Mouse (Mus musculus): ENCODE results near the gene Ctsll3. TPM values are rescaled to one million over a fixed set of nuclear protein-coding genes. Genes with fewer than 3 reads are reported as not detected.

The Ctsll3 gene
- polyA plus RNA-seq (2015; fragmentation: Nextera tagmentation; extraction: Ambion mirVana): not detected in 2 replicates

DNA sequence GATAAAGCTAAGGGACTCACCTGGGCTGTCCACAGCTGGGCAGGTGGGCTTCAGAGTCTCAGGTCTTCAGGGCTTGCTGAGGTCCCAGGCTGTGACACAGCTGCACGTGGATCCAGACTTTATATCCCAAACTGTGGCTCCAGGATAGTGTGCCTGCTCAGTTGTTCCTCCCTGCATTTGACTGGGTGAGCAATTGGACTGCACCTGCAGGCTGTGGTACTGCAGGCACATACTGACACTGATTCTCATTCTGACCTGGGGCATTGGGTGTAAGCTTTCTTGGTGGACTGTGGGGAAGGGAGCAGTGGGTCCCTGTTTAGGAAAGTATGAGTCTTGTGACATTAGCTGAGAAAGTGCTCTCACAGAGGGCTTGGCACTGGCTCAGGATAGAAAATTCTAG, at the start of gene Ctsll3:
TSS of gene Ctsll3 (minus strand) at position 101 of the 400 bp plus-strand sequence.
- no peaks in the 10 kb centered on the region for H3K36me3 ChIP-seq (ENCODE audit: control insufficient read depth, insufficient read depth)
- ATAC-seq: no peak

GRCm38 (mm10) chr13:60848241-60849120, 45.8 kb upstream of the Ctsll3 start:
- Histone ChIP-seq H3K4me3 (replicated peaks; ENCODE audit: low read length) (no peak overlapping the region), H3K9ac (replicated peaks; ENCODE audit: low read depth, low read length) (no peak overlapping the region), H3K36me3 (ENCODE audit: control insufficient read depth, insufficient read depth) (no peaks in the 10 kb centered on the region), H3K27me3 (replicated peaks; ENCODE audit: control insufficient read depth, insufficient read depth, low read length) (no peaks in the 10 kb centered on the region), H3K27ac (ENCODE audit: low read length) (no peak overlapping the region), H3K9me3 (ENCODE audit: control insufficient read depth, low read length) (no peaks in the 10 kb centered on the region), H3K4me1 (replicated peaks; ENCODE audit: control insufficient read depth, insufficient read depth, low read length) (no peaks in the 10 kb centered on the region), H3K4me2 (ENCODE audit: low read length) (no peak overlapping the region)
- ATAC-seq: no peak
- 84% methylated on average over 4 of the region's 4 CpGs for WGBS

More for the DNA sequence above, at the start of gene Ctsll3:
- Histone ChIP-seq H3K4me1 (replicated peaks; ENCODE audit: control insufficient read depth, insufficient read depth, low read length) (no peaks in the 10 kb centered on the region), H3K9me3 (ENCODE audit: control insufficient read depth, low read length) (no peaks in the 10 kb centered on the region), H3K27ac (ENCODE audit: low read length) (no peak within 1 kb of the TSS), H3K27me3 (replicated peaks; ENCODE audit: control insufficient read depth, insufficient read depth, low read length) (no peaks in the 10 kb centered on the region), H3K4me3 (replicated peaks; ENCODE audit: low read length) (no peak within 1 kb of the TSS), H3K9ac (replicated peaks; ENCODE audit: low read depth, low read length) (no peak within 1 kb of the TSS), H3K4me2 (ENCODE audit: low read length) (no peak within 1 kb of the TSS)
- WGBS: 63% methylated on average over 1 of the region's 1 CpGs

DNA sequence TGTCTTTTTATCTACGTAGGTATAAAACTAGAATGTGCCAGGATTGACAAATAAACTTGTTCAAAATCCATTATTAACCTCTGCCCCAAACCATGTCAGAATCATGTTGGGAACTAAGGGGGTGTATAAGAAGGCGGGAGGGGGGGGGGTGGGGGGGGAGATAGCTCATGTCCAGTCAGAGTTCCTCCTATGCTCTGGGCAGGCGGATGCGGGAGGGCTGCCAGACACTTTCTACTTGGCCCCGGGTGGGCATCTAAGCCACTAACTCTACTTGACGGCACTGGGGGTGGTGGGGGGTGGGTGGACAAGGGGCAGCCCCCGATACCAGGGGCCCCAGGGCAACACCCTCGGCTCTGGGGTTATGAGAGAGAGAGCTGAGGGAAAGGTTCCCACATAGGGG, 40.5 kb upstream of the Ctsll3 start:
- no peak overlapping the region for H3K27ac ChIP-seq (ENCODE audit: low read length)
- WGBS: 84% methylated on average over 8 of the region's 8 CpGs
- H3K36me3 ChIP-seq (ENCODE audit: control insufficient read depth, insufficient read depth): no peaks in the 10 kb centered on the region
- no peaks in the 10 kb centered on the region for H3K4me1 ChIP-seq (replicated peaks; ENCODE audit: control insufficient read depth, insufficient read depth, low read length)
- H3K27me3 ChIP-seq (replicated peaks; ENCODE audit: control insufficient read depth, insufficient read depth, low read length): no peaks in the 10 kb centered on the region
- ATAC-seq: no peak
- no peak overlapping the region for H3K4me3 ChIP-seq (replicated peaks; ENCODE audit: low read length)
- H3K4me2 ChIP-seq (ENCODE audit: low read length): no peak overlapping the region
- H3K9ac ChIP-seq (replicated peaks; ENCODE audit: low read depth, low read length): no peak overlapping the region
- H3K9me3 ChIP-seq (ENCODE audit: control insufficient read depth, low read length): no peaks in the 10 kb centered on the region

GRCm38 (mm10) chr13:60842703-60843102, 40.1 kb upstream of the Ctsll3 start:
- Histone ChIP-seq H3K4me1 (replicated peaks; ENCODE audit: control insufficient read depth, insufficient read depth, low read length) (no peaks in the 10 kb centered on the region), H3K27me3 (replicated peaks; ENCODE audit: control insufficient read depth, insufficient read depth, low read length) (no peaks in the 10 kb centered on the region), H3K9ac (replicated peaks; ENCODE audit: low read depth, low read length) (no peak overlapping the region), H3K36me3 (ENCODE audit: control insufficient read depth, insufficient read depth) (no peaks in the 10 kb centered on the region), H3K27ac (ENCODE audit: low read length) (no peak overlapping the region), H3K4me2 (ENCODE audit: low read length) (no peak overlapping the region), H3K4me3 (replicated peaks; ENCODE audit: low read length) (no peak overlapping the region), H3K9me3 (ENCODE audit: control insufficient read depth, low read length) (no peaks in the 10 kb centered on the region)
- 82% methylated on average over 6 of the region's 6 CpGs for WGBS
- ATAC-seq: no peak

DNA sequence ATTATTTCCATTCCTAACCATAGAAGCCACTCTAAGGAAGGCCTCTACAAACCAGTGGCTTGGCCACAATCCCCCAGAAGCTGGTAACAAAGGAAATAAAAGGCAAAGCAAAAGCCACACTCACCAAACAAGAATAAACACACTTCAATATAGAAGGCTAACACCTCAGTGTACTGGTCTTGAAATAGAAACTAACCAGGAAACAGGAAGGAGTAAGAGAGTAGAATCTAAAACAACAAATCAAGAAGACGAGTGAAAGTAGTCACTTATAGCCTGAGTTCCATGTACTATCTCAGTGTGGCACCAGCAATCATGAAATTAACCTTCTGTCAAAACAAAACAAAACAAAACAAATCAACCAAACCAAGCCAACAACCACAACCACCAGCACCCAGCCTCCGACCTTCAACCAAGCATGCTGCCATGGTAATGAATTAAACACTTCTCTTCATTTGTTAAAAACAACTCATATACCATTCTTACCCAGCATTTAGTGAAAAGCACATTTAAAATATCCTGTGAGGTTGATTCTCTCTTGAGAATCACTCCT, 36.8 kb upstream of the Ctsll3 start:
- no peaks in the 10 kb centered on the region for H3K27me3 ChIP-seq (replicated peaks; ENCODE audit: control insufficient read depth, insufficient read depth, low read length)
- no peaks in the 10 kb centered on the region for H3K36me3 ChIP-seq (ENCODE audit: control insufficient read depth, insufficient read depth)
- H3K4me1 ChIP-seq (replicated peaks; ENCODE audit: control insufficient read depth, insufficient read depth, low read length): no peaks in the 10 kb centered on the region
- 74% methylated on average over 2 of the region's 2 CpGs for WGBS
- H3K4me2 ChIP-seq (ENCODE audit: low read length): no peak overlapping the region
- no peaks in the 10 kb centered on the region for H3K9me3 ChIP-seq (ENCODE audit: control insufficient read depth, low read length)
- no peak for ATAC-seq
- no peak overlapping the region for H3K4me3 ChIP-seq (replicated peaks; ENCODE audit: low read length)
- H3K27ac ChIP-seq (ENCODE audit: low read length): no peak overlapping the region
- no peak overlapping the region for H3K9ac ChIP-seq (replicated peaks; ENCODE audit: low read depth, low read length)

DNA sequence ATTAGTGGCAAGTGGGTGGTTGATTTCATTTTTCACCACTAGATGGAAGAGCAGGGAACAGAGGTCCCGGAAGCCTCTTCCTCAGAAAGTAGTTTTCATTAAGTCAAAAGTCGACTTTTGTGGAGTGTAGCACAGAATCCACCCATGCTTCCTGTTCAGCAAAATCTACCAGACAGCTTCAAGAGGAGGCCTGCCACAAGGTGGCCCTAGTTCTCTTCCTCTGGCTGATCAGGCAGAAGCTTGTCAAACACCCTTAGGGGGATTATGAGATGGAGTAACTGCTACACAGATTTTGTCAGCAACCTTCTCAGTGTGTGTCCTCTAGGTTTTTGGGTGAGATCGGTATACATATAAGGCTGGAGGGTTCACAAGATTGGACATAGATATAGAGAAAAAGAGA, 23.4 kb upstream of the Ctsll3 start:
- Histone ChIP-seq H3K9ac (replicated peaks; ENCODE audit: low read depth, low read length) (no peak overlapping the region), H3K4me3 (replicated peaks; ENCODE audit: low read length) (no peak overlapping the region), H3K36me3 (ENCODE audit: control insufficient read depth, insufficient read depth) (no peaks in the 10 kb centered on the region), H3K4me2 (ENCODE audit: low read length) (no peak overlapping the region), H3K27me3 (replicated peaks; ENCODE audit: control insufficient read depth, insufficient read depth, low read length) (no peaks in the 10 kb centered on the region), H3K4me1 (replicated peaks; ENCODE audit: control insufficient read depth, insufficient read depth, low read length) (no peaks in the 10 kb centered on the region), H3K27ac (ENCODE audit: low read length) (no peak overlapping the region), H3K9me3 (ENCODE audit: control insufficient read depth, low read length) (no peaks in the 10 kb centered on the region)
- 66% methylated on average over 3 of the region's 3 CpGs for WGBS
- ATAC-seq: no peak

- Histone ChIP-seq H3K36me3 (ENCODE audit: control insufficient read depth, insufficient read depth) (no peaks in the 10 kb centered on the region), H3K4me2 (ENCODE audit: low read length) (no peak overlapping the region), H3K4me3 (replicated peaks; ENCODE audit: low read length) (no peak overlapping the region), H3K27ac (ENCODE audit: low read length) (no peak overlapping the region), H3K9me3 (ENCODE audit: control insufficient read depth, low read length) (no peaks in the 10 kb centered on the region), H3K4me1 (replicated peaks; ENCODE audit: control insufficient read depth, insufficient read depth, low read length) (no peaks in the 10 kb centered on the region), H3K27me3 (replicated peaks; ENCODE audit: control insufficient read depth, insufficient read depth, low read length) (no peaks in the 10 kb centered on the region), H3K9ac (replicated peaks; ENCODE audit: low read depth, low read length) (no peak overlapping the region)
- WGBS: 67% methylated on average over 3 of the region's 3 CpGs
- no peak for ATAC-seq
Observed at GRCm38 (mm10) chr13:60820486-60821175, 18.0 kb upstream of the Ctsll3 start.

DNA sequence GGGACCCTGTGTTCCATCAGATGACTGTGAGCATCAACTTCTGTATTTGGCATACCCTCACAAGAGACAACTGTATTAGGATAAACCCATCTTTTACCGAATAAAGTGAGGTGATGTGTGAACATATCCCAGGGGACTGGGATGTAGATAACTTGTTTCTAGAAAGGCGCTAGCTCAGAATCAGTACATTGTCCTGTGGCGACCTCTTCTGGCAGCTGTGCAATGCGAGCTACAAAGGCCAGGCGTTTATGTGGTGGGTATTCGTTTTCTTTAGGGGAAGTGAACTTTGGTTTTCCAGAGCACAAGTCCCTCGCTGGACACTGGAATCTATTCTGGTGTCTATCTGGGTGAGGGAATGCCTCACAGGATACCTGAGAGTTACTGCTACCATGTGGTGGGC, 16.8 kb upstream of the Ctsll3 start:
- no peaks in the 10 kb centered on the region for H3K36me3 ChIP-seq (ENCODE audit: control insufficient read depth, insufficient read depth)
- WGBS: 15% methylated on average over 7 of the region's 7 CpGs
- H3K9me3 ChIP-seq (ENCODE audit: control insufficient read depth, low read length): no peaks in the 10 kb centered on the region
- H3K27ac ChIP-seq (ENCODE audit: low read length): no peak overlapping the region
- H3K4me2 ChIP-seq (ENCODE audit: low read length): no peak overlapping the region
- no peaks in the 10 kb centered on the region for H3K4me1 ChIP-seq (replicated peaks; ENCODE audit: control insufficient read depth, insufficient read depth, low read length)
- no peak overlapping the region for H3K4me3 ChIP-seq (replicated peaks; ENCODE audit: low read length)
- no peak for ATAC-seq
- no peak overlapping the region for H3K9ac ChIP-seq (replicated peaks; ENCODE audit: low read depth, low read length)
- no peaks in the 10 kb centered on the region for H3K27me3 ChIP-seq (replicated peaks; ENCODE audit: control insufficient read depth, insufficient read depth, low read length)

GRCm38 (mm10) chr13:60813722-60814121, 11.1 kb upstream of the Ctsll3 start:
- Histone ChIP-seq H3K9me3 (ENCODE audit: control insufficient read depth, low read length) (no peaks in the 10 kb centered on the region), H3K4me1 (replicated peaks; ENCODE audit: control insufficient read depth, insufficient read depth, low read length) (no peaks in the 10 kb centered on the region), H3K27me3 (replicated peaks; ENCODE audit: control insufficient read depth, insufficient read depth, low read length) (no peaks in the 10 kb centered on the region), H3K9ac (replicated peaks; ENCODE audit: low read depth, low read length) (no peak overlapping the region), H3K4me3 (replicated peaks; ENCODE audit: low read length) (no peak overlapping the region), H3K4me2 (ENCODE audit: low read length) (no peak overlapping the region), H3K36me3 (ENCODE audit: control insufficient read depth, insufficient read depth) (no peaks in the 10 kb centered on the region), H3K27ac (ENCODE audit: low read length) (no peak overlapping the region)
- 64% methylated on average over 1 of the region's 1 CpGs for WGBS
- ATAC-seq: no peak
